Mouse (Mus musculus): ENCODE measurements around the gene Smarcd1. TPM values are rescaled to one million over a fixed set of nuclear protein-coding genes. Genes with fewer than 3 reads are reported as not detected.

The Smarcd1 gene
- polyA plus RNA-seq, 1 experiment from 2014 or later: 54.0 TPM

DNA sequence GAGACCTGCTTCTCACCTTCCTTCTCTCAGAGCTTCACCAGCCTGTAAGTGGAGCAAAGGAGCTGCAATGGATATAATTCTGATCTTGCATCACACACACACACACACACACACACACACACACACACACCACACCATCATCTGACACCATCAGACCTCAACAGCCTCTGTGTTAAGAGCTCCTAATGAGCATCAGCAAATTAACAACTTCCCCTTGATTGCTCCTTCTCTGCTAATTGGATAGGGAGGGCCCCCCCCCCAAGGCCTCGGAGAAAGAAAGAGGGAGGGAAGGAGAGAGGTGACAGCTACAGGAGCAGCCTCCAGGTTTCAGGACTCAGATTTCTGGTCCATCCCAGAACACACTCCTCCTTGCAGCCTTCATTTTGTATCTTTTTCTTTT, 32.5 kb upstream of the Smarcd1 start:
- H3K27ac ChIP-seq: no peak overlapping the region
- no peak overlapping the region for H3K9ac ChIP-seq
- H3K4me2 ChIP-seq (replicated peaks): no peak overlapping the region
- 0% methylated on average over 1 of the region's 1 CpGs for WGBS
- H3K36me3 ChIP-seq: no peaks in the 10 kb centered on the region
- H3K9me3 ChIP-seq: no peaks in the 10 kb centered on the region
- peaks cover 23% of the 10 kb centered on the region for H3K4me1 ChIP-seq
- no peak overlapping the region for H3K4me3 ChIP-seq
- H3K27me3 ChIP-seq: peaks cover 92% of the 10 kb centered on the region
- ATAC-seq (ENCODE audit: low FRiP score, low read depth): no peak

DNA sequence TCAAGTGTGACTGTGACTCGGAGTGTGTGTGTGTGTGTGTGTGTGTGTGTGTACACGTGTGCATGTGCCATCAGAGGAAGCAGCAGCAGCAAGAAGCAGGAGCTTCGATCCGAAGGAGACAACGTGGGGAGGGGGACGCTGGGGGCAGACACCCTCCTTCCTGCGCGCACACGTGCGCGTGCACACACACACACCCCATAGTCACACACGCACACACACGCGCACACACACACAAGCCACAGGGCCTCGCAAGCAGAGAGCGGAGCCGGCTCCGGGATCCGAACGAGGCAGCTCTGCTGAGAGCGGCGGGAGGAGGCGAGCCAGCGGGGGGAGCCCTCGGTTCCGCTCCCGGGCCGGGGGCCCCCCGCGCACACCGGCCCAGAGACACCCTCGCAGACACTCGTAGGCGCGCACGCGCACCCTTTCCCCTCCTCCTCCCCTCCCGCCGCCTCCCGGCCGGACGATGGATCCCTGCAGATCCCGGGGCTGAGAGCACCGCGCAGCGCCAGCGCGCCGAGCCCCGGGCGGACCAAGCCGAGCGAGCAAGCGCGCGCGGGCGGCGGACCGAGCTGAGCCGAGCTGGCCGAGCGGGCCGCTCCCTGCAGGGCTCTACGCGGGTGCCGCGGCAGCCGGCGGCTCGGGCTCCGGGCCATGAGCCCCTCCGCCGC, 31.6 kb upstream of the Smarcd1 start, which contains the start of gene Asic1:
Gene Asic1 (plus strand): TSS at position 215 of the 668 bp plus-strand sequence.
- 2% methylated on average over 62 of the region's 74 CpGs for WGBS
- peak; percentile 84 for ATAC-seq (ENCODE audit: low FRiP score, low read depth)
- no peak within 1 kb of the TSS for H3K27ac ChIP-seq
- peak within 1 kb of the TSS; percentile 97 for H3K4me2 ChIP-seq (replicated peaks)
- peaks cover 14% of the 10 kb centered on the region for H3K4me1 ChIP-seq
- no peaks in the 10 kb centered on the region for H3K9me3 ChIP-seq
- peaks cover 86% of the 10 kb centered on the region for H3K27me3 ChIP-seq
- H3K9ac ChIP-seq: peak within 1 kb of the TSS; percentile 71
- peak within 1 kb of the TSS; percentile 62 for H3K4me3 ChIP-seq
- no peaks in the 10 kb centered on the region for H3K36me3 ChIP-seq

DNA sequence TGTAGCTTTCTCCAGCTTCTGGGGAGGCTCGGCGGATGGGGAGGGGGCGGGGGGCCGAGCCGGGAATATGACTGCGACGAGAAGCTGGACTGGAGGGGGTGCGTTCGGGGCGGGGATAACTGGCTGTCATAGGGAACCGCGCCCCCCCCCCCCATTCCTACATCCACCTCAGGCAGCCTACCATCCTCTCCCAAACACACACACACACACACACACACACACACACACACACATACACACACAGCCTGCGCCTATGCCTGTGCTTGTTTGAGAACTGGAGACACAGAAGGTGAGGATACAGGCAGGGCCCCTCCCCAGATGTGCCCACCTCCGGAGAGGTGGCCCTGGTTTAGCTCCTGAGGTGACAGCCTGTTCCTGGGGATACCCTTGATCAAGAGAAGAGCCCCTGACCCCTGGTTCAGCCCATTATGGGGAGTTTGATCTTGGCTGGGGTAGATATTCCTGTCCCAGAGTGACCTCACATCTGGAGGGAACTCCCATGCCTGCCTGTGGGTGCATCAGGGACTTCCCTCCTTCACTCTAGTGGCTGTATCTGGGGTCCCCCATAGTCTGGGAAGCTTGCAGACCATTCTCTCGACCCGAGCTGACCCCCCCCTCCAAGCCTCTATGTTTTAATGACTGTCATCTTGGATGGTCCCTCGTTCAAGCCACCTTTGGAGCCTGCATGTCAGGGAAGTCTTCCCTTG, 30.8 kb upstream of the Smarcd1 start:
- Histone ChIP-seq H3K4me3 (peak overlapping the region; percentile 62), H3K36me3 (no peaks in the 10 kb centered on the region), H3K9ac (peak overlapping the region; percentile 71), H3K27ac (no peak overlapping the region), H3K27me3 (peaks cover 78% of the 10 kb centered on the region), H3K9me3 (no peaks in the 10 kb centered on the region), H3K4me2 (replicated peaks) (peak overlapping the region; percentile 97), H3K4me1 (peaks cover 14% of the 10 kb centered on the region)
- peak; percentile 37; the same call in 1 of the 2 replicates for ATAC-seq (ENCODE audit: low FRiP score, low read depth)
- 10% methylated on average over 12 of the region's 17 CpGs for WGBS

DNA sequence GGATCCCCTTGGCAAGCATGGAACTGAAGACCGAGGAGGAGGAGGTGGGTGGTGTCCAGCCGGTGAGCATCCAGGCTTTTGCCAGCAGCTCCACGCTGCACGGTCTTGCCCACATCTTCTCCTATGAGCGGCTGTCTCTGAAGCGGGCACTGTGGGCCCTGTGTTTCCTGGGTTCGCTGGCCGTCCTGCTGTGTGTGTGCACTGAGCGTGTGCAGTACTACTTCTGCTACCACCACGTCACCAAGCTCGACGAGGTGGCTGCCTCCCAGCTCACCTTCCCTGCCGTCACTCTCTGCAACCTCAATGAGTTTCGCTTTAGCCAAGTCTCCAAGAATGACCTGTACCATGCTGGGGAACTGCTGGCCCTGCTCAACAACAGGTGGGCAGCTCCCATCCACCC, 30.1 kb upstream of the Smarcd1 start:
- Histone ChIP-seq H3K27ac (no peak overlapping the region), H3K27me3 (peaks cover 71% of the 10 kb centered on the region), H3K9me3 (no peaks in the 10 kb centered on the region), H3K4me2 (replicated peaks) (no peak overlapping the region), H3K36me3 (no peaks in the 10 kb centered on the region), H3K4me1 (peaks cover 14% of the 10 kb centered on the region), H3K9ac (no peak overlapping the region), H3K4me3 (no peak overlapping the region)
- WGBS: 74% methylated on average over 14 of the region's 14 CpGs
- no peak for ATAC-seq (ENCODE audit: low FRiP score, low read depth)

DNA sequence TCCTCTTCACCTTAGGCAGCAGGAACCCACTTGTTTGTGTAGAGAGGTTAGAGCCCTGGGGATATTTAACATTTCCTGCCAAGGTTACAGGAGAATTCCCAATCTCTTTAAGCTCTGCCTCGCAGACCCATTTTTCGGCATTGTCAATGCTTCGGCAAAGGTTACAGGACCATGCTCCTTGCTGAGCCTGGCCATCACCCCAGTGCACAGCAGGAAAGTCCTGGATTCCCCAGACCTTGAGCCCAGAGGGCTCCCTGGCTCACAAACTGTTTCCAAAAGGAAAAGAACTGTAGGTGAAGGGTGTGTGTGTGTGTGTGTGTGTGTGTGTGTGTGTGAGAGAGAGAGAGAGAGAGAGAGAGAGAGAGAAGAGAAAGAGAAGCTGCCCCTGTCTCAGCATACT, 27.1 kb upstream of the Smarcd1 start:
- H3K4me1 ChIP-seq: peaks cover 21% of the 10 kb centered on the region
- no peak overlapping the region for H3K4me3 ChIP-seq
- H3K9ac ChIP-seq: no peak overlapping the region
- WGBS: 79% methylated on average over 3 of the region's 3 CpGs
- H3K27ac ChIP-seq: no peak overlapping the region
- H3K9me3 ChIP-seq: no peaks in the 10 kb centered on the region
- H3K27me3 ChIP-seq: peaks cover 45% of the 10 kb centered on the region
- no peak for ATAC-seq (ENCODE audit: low FRiP score, low read depth)
- H3K36me3 ChIP-seq: no peaks in the 10 kb centered on the region
- no peak overlapping the region for H3K4me2 ChIP-seq (replicated peaks)

DNA sequence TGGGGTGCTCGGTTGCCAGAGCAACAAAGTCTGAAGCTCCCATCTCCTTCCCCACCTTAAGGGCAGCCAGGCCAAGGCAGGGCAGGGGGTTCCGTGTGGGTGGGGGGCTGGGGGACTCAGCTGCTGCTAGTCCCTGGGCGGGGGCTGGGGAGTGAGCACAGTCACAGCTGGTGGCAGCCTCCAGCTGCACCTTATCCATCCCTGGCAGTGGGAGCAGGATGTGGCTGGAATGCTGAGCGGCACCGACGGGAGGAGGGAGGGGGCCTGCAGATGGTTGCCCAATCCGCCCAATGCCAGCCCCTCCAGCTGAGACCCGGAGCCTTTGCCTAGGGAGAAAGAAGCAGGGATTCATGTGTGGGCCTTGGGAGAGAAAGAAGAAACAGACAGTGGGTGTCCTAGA, 24.8 kb upstream of the Smarcd1 start:
- Histone ChIP-seq H3K4me1 (peaks cover 9% of the 10 kb centered on the region; the same call in 1 of the 2 replicates), H3K27me3 (peaks cover 22% of the 10 kb centered on the region), H3K4me2 (replicated peaks) (no peak overlapping the region), H3K9ac (peak overlapping the region; percentile 31; the same call in 1 of the 2 replicates), H3K9me3 (no peaks in the 10 kb centered on the region), H3K36me3 (no peaks in the 10 kb centered on the region), H3K27ac (no peak overlapping the region), H3K4me3 (no peak overlapping the region)
- 42% methylated on average over 8 of the region's 8 CpGs for WGBS
- no peak for ATAC-seq (ENCODE audit: low FRiP score, low read depth)

DNA sequence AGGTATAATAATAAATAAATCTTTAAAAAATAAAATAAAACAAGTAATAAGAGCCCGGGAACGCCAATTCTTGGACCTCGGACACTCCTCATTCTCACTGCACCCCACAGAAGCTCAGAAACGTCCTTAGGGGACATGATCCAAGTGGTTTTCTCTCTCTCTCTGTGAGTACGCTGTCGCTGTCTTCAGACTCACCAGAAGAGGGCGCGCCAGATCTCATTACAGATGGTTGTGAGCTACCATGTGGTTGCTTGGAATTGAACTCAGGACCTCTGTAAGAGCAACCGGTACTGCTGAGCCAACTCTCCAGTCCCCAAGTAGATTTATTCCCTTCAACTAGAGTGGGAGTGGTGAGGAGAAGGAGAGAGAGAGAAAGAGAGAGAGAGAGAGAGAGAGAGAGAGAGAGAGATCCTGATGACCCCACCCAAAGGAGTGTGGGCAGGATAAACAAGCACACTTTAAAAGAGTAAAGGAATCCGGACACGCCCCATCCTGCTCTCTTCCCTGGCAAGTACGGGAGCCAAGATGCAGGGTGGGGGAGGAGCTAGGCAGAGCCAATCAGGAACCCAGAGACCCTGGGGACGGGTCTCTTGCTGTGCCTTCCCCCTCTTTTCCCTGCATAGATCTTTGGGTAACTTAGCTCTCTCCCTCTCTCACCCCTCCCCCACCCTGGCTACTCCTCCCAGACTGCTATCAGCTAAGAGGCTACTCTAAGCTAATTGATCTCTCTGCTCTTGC, 23.7 kb upstream of the Smarcd1 start:
- Histone ChIP-seq H3K4me2 (replicated peaks) (no peak overlapping the region), H3K9ac (no peak overlapping the region), H3K4me3 (no peak overlapping the region), H3K27ac (no peak overlapping the region), H3K27me3 (peaks cover 12% of the 10 kb centered on the region), H3K36me3 (no peaks in the 10 kb centered on the region), H3K9me3 (no peaks in the 10 kb centered on the region), H3K4me1 (peaks cover 9% of the 10 kb centered on the region; the same call in 1 of the 2 replicates)
- WGBS: 10% methylated on average over 13 of the region's 13 CpGs
- no peak for ATAC-seq (ENCODE audit: low FRiP score, low read depth)

DNA sequence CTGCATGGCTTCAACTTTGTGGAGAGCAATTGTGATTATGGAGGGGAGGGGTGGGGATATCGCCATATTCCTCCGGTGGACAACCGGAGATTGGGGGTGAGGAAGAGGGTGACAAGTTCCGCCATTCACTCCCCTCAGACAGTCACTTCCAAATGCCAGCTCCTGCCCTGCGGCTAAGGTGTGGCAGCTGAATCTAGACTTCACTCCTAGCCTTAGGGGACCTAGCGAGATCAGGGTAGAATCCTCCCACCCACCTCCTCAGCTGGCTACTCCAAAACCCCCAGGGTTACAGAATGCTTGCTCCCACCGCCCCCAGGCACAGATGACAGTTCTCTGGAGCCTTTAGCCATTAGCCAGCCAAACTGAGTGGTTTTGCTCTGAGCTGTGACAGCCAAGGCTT, 22.9 kb upstream of the Smarcd1 start:
- WGBS: 58% methylated on average over 7 of the region's 7 CpGs
- no peaks in the 10 kb centered on the region for H3K9me3 ChIP-seq
- peaks cover 4% of the 10 kb centered on the region for H3K27me3 ChIP-seq
- no peak overlapping the region for H3K4me3 ChIP-seq
- no peak overlapping the region for H3K27ac ChIP-seq
- no peak for ATAC-seq (ENCODE audit: low FRiP score, low read depth)
- no peak overlapping the region for H3K4me2 ChIP-seq (replicated peaks)
- peaks cover 9% of the 10 kb centered on the region; the same call in 1 of the 2 replicates for H3K4me1 ChIP-seq
- no peak overlapping the region for H3K9ac ChIP-seq
- no peaks in the 10 kb centered on the region for H3K36me3 ChIP-seq

DNA sequence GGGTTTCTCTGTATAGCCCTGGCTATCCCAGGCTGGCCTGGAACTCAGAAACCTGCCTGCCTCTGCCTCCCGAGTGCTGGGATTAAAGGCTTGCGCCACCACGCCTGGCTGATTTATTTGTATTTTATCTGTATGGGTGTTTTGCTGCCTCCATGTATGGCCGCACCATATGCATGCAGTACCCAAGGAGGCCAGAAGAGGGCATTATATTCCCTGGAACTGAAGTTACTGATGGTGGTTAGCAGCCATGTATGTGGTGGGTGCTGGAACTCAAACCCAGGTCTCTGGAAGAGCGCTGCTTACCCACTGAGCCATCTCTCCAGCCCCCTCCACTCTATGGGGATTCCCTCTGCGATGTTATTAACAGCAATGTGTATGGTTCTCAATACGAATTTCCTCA, 19.0 kb upstream of the Smarcd1 start:
- 91% methylated on average over 7 of the region's 7 CpGs for WGBS
- no peak for ATAC-seq (ENCODE audit: low FRiP score, low read depth)
- no peak overlapping the region for H3K27ac ChIP-seq
- H3K36me3 ChIP-seq: no peaks in the 10 kb centered on the region
- H3K9me3 ChIP-seq: no peaks in the 10 kb centered on the region
- H3K4me1 ChIP-seq: 0 out of 2 replicates have a peak, but pooled peaks cover 5% of the 10 kb centered on the region
- H3K27me3 ChIP-seq: no peaks in the 10 kb centered on the region
- H3K4me3 ChIP-seq: no peak overlapping the region
- H3K4me2 ChIP-seq (replicated peaks): no peak overlapping the region
- H3K9ac ChIP-seq: no peak overlapping the region

DNA sequence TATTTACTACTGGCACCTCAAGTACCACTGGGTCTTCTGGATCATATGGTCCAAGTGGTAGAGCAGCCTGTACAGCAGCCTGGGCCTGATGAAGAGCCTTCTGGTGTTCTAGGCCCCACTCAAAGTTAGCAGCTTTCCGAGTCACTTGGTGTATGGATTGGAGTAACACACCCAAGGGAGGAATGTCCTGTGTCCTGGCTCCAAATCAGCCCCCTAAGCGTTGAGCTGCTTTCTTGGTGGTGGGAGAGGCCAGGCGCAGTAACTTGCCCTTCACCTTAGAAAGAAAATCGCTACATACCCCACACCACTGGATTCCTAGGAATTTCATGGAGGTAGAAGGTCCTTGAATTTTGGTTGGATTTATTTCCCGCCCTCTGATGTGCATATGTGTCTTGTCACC, 17.8 kb upstream of the Smarcd1 start:
- H3K27me3 ChIP-seq: 0 out of 2 replicates have a peak, but pooled peaks cover under 1% of the 10 kb centered on the region
- H3K4me1 ChIP-seq: no peaks in the 10 kb centered on the region
- no peak overlapping the region for H3K9ac ChIP-seq
- 90% methylated on average over 5 of the region's 5 CpGs for WGBS
- no peaks in the 10 kb centered on the region for H3K36me3 ChIP-seq
- no peaks in the 10 kb centered on the region for H3K9me3 ChIP-seq
- no peak for ATAC-seq (ENCODE audit: low FRiP score, low read depth)
- H3K27ac ChIP-seq: no peak overlapping the region
- H3K4me3 ChIP-seq: no peak overlapping the region
- no peak overlapping the region for H3K4me2 ChIP-seq (replicated peaks)

DNA sequence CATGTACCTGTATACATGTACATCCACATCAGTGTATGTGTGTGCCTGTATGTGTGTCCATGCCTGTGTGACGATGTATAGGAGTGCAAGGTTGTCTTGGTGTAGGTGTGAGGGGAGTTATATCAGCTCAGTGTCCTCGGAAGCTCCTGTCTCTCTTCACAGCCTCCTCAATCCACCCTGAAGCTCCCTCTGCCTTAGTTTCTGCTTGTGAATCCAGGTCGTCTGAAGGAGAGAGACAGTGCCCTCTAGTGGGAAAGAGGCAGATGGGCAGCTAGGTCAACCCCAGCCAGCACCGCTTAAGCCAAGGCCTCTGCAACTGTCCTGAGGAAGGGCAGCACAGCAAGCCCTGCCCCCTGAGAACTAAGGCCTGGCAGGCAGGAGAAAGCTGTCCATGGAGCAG, 13.2 kb upstream of the Smarcd1 start:
- Histone ChIP-seq H3K4me1 (no peaks in the 10 kb centered on the region), H3K36me3 (no peaks in the 10 kb centered on the region), H3K9ac (no peak overlapping the region), H3K9me3 (no peaks in the 10 kb centered on the region), H3K4me3 (no peak overlapping the region), H3K27ac (no peak overlapping the region), H3K4me2 (replicated peaks) (no peak overlapping the region), H3K27me3 (peaks cover 25% of the 10 kb centered on the region)
- ATAC-seq (ENCODE audit: low FRiP score, low read depth): no peak
- WGBS: 6% methylated on average over 4 of the region's 4 CpGs

DNA sequence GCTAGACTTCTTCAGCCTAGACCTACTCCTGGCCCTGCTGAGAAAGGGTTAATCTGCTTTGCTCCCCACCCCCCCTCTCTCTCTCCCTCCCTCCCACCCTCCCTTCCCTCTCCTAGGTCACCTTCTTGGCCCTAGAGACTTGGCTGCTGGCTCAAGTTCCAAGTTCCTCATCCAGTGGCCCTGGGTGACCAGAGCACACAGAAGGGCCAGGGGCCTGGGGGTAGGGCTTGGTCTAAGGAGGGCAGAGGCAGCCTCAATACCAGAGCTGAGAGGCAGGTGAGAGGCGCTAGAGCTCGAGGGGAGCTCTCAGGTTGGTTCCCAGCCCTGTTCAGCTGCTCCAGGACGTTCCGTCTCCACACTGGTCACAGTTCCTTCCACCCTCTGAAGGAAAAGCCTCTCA, 11.0 kb upstream of the Smarcd1 start:
- WGBS: 16% methylated on average over 4 of the region's 4 CpGs
- Histone ChIP-seq H3K4me1 (no peaks in the 10 kb centered on the region), H3K9ac (no peak overlapping the region), H3K4me2 (replicated peaks) (no peak overlapping the region), H3K27ac (no peak overlapping the region), H3K36me3 (no peaks in the 10 kb centered on the region), H3K9me3 (no peaks in the 10 kb centered on the region), H3K4me3 (no peak overlapping the region), H3K27me3 (peaks cover 29% of the 10 kb centered on the region)
- no peak for ATAC-seq (ENCODE audit: low FRiP score, low read depth)
